Mouse (Mus musculus) adrenal gland, adult 8-10 months (tissue): ENCODE results near the gene Pkdrej. TPM values are rescaled to one million over a fixed set of nuclear protein-coding genes. Genes with fewer than 3 reads are reported as not detected.
"Not testable (repeated sequence)": the region's sequence is repeated elsewhere in the genome, so short reads cannot be mapped to it uniquely, and the experiment has no call there.

ENCODE experiments used
- DNase-seq: peaks from one replicate; pipeline ENCODE4 v3.0.0; 2022
- total RNA-seq, 4 experiments: library from RNA; stranded (reverse); gene quantifications; 2 replicates each; pipeline ENCODE4 v1.2.4; 2022

The Pkdrej gene
- total RNA-seq, 4 experiments from 2014 or later: 0.49 to 1.6 (median 0.95) TPM

DNA sequence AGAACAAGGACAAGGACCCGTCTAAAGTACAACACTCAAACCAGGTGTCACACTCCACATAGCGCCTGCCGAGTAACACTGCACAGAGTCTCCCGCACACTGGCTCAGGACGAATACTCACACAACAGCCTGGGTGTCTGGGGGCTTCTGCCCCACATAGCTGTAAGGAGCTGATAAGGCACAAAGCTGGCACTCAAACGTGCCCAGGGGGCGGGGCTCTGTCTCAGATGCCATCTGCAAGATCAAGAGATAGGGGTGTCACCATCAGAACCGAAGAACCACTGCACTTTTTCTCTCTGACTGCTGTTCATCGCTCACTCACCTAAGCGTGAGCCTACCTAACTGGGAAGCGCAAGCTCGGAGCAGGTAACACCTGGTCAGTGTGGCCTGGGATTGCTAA lies 12.4 kb downstream of the Pkdrej start:
- no peak for DNase-seq

DNA sequence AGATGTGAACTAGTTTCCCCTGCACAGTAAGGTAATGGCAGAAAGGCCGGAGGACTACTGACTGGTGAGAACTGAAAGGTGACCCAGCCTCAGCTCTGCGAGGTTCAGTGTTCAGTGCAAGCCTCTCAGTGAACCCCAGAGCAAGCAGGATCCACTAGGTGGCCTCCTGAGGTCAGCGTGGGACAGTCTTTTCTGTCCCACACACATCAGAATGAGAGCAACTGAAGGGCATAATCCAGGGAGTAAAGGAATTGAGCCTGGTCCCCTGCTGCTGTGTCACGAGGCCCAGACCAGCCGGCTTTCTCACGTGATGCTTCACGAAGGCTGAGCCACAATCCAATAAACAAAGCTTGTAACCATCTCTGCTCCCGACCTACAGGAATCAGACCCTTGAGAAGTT lies 13.1 kb downstream of the Pkdrej start:
- no peak for DNase-seq

DNA sequence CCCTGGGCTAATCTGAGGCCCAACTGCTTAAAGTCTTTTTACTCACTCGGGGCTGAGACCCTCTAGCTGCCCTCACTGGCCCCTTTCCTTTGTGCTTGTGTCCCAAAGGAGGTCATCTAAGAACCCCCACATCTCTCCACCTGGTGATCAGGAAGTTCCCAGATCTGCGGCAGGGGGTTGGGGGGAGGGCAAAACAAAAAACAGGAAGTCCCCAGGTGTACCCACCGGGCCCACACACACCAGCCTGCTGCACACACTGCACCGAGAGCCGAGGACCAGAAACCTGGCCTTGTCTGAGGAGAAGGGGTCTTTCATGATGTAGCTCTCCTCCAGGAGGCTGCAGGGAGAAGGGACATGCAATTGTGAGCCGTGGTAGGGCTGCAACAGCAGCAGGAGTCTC lies 13.5 kb downstream of the Pkdrej start:
- no peak for DNase-seq

DNA sequence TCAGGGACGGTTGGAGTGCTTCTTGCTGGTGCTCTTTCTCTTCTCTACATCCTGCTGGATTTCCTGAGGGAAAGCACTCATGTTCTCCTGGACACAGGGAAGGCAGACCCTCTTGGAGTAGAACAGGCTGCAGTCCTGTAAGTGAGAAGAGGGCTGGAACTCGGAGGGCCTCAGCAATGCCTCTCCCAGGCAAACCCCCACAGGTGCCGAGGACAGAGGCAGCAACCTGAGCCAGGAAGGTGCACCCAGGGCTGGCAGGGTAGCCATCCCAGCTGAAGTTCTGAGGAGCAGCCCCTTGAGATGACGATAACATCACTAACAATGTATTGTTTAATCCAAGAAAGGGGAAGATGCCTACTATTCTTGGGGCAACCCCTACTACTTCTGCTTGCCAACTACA lies 14.1 kb downstream of the Pkdrej start:
- DNase-seq: no peak

DNA sequence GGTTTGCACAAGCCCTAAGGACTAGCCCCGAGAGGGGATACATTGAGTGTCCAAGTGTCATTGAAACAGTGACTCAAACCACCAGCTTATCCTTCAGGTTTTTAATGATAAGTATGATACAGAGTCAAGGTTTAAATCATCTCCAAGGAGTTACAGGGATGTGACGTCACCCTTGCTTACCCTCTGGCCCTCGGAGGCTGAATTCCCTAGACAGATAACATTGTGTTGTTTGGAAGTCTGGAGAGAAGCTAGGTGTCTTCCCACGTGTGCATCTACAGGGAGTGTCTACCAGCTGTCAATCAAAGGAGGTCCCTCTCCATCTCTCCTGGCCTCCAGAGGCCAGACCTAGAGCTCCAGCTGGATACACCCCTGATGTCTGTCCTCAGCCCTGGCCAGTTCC lies 14.6 kb downstream of the Pkdrej start:
- no peak for DNase-seq

DNA sequence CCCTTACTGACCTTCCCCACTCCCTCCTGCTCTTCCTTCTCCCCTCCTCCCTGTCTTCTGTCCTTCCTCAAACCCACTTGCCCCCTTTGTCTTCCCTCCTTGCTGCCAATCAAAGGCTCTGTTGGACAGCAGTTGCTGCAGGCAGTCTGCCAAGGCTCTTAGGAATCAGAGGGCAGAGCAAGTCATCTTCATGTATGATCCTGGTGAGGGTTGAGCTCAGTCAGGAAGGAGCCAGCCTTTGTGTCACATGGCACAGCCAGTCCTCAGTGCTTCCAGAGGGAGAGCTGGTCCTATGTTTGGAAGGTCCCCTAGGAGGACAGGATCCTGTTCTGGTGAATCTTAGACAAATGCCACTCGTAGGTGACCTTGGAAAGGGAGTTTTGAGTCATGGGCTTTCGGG lies 18.6 kb downstream of the Pkdrej start:
- no peak for DNase-seq

DNA sequence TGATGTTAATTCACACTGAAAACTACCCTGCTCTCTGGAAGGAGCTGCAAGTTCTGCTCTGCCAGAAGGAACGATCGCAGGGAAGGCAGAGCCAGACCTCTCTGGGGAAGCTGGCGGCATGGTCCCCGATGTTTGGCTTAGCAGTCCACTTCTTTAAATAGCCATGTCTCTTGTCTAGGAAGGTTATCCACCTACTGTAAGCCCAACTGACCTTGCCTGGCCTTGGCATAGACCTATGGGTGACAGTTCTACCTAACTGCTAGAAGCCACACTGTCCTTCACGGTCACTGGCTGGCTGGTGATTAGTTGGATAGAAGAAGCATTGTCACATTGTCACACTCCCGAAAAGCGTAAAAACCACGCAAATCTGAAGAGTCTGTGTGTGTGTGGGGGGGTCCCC lies 22.9 kb downstream of the Pkdrej start:
- no peak for DNase-seq

DNA sequence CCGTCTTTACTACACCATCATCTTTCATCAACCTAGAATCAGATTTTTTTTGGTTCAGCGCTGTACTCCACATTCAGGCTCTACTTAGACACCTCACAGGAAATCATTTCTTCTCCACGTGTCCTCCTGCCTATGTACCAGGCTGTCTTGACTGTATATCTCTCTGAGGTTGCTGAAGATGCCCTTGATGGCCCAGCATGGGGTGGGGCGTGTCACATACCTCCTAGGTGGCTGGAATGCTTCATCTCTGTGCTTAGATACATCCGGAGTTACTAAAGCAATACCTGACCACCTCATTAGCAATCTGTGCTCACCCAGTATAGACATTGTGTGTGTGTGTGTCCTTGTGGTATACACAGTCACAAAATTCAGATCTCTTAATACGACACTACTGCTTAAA lies 26.0 kb downstream of the Pkdrej start:
- no peak for DNase-seq

DNA sequence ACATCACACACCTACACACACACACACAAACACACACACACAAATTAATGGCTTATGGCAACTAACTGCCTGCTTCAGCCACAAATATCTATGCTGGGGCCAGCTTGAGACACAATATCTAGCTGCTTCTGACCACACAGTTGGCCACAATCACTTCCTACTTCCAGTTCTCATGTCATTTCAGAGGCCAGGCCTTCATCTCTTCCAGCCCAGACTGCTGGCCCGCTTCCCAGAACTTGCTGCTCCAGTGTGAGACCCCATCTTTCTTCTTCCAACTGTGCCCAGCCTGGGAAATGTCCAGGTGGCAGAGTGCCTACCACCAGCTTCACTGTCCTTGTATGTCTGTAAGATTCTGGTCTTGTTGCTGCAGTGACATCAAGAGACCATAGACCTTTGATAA lies 28.7 kb downstream of the Pkdrej start:
- DNase-seq: no peak

DNA sequence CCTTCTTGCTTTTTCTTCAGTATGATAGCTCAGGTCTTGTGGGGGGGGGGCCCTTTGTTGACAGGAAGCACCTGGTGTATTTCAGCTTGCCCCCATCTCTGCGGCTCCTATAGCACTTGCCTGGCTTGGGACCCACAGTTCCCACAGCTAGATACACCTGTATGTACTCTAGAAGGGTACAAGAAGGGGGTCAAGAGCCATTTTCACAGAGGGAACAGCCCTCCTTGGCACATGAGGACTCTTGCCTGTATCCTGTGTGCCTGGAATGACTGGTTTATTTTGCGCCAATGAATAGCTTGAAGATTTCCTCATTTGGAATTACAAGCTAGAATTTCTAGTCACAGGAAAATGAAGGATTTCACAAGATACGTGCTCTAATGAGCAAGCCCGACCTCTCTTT lies 30.1 kb downstream of the Pkdrej start:
- no peak for DNase-seq

DNA sequence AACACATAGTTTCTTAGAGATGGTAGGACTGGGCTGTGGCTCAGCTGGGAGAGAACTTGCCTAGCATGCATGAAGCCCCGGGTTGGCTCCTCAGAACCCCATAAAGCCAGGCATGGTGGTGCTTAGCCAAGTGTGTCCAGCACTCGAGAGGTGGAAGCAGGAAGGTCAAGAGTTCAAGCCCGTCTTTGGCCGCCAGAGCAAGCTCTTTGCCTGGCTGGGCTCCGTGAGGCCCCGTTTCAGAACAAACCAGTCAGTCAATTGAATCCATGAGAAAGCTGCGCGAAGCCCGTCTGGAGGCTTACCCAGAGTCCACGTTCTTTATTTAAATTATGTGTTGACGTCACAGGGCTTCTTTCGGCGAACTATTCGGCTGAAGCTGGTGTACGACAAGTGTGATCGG lies 32.9 kb downstream of the Pkdrej start:
- no peak for DNase-seq

DNA sequence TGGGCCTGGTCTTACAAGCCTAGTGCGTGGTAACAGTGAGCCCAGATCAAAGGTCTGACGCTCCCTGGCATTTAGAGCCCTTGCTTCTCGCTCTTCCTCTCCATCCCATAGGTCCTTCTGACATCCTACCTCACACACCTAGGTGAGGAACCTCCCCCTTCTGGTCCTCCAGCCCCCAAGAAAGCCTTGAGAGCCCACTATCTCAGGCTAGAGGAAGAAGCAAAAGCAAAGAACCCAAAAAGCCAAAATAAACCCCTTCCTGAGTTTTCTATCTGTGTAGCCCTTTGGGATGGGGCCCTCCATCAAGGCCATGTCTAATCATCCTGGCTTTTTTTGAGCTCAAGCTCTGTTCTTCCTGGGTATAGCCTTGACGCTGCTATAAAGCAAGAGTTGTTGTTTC lies 33.5 kb downstream of the Pkdrej start:
- DNase-seq: no peak

DNA sequence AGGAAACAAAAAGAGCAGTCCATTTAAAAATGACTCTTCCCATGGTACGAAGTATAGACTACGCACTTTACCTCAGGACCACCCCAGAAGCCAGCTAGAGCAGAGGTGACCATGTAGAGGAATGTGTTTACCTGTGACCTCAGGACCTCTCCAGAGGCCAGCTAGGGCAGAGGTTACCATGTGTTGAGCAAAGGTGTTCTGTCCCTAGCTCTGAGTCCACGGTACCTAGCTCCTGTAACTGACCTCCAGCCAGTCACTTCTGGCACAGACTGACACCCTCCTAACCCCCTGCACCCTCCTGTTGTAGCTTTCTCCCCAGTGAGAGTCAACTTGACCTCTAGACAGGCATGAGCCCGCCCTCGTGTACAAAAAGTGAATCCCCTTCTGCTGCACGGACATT lies 34.1 kb downstream of the Pkdrej start:
- DNase-seq: no peak

DNA sequence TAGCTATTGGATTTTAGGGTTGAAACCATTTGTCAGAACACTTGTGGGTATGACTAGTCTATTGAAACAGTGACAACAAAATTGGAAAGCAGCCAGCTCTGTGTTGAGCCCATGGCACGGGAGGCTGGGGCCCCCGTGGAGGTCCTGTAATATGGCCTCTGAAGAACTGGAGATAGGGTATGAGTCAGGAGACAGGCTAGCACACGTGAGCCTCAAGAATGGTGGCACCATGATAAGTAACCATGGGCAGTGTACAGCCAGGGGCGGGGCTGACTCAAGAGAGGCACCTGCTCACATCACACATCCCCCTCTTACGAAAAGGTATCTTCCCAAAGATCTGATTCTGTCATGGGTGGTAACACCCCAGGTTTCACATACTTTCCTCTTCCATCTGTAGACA lies 34.8 kb downstream of the Pkdrej start:
- DNase-seq: no peak

DNA sequence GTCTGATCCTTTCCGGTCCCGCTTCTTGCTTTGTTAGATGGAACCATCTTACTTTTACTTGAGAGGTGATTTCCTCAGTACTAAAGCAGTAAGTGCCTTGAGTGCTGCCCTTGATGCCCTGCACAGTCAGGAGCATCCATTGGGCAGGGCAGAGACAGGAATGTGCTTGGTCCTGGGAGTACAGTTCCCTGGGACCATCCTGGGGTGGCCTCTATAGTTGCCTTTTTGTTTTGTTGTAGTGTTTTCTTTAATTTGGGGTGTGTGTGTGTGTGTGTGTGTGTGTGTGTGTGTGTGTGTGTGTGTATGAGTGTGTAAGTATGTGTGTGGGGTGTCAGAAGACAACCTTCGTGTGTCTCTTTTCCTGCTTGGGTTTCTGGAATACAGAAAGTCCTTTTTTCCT lies 37.2 kb downstream of the Pkdrej start:
- DNase-seq: no peak

DNA sequence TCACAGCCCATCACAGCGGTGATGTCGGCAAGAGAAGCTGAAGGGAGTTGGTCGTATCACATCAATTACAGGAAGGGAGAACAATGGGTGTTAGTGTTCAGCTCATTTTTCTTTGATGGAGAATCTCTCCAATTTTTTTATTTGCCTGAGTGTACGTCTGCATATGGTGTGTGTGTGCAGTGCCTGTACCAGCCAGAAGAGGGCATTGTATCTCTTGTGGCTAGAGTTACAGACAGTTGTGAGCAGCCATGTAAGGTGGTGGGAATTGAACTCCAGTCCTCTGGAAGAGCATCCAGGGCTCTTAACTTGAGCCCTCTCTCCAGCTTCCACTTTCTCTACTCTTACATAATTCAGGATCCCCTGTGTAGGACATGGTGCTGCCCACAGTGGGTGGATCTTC lies 38.4 kb downstream of the Pkdrej start:
- no peak for DNase-seq

DNA sequence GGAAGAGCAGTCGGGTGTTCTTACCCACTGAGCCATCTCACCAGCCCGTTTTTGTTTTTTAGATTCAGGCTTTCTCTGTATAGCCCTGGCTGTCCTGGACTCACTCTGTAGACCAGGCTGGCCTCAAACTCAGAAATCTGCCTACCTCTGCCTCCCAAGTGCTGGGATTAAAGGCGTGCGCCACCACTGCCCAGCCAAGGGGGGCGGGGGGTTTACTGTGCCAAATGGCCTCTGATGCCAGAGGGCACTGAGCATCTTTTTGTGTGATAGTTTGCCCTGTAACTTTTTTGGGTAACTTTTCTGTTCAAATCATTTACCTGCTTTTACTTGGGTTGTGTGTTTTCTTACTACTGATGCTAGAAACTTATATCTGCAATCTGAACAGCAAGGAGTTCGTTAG lies 42.6 kb downstream of the Pkdrej start:
- DNase-seq: not testable (repeated sequence)

DNA sequence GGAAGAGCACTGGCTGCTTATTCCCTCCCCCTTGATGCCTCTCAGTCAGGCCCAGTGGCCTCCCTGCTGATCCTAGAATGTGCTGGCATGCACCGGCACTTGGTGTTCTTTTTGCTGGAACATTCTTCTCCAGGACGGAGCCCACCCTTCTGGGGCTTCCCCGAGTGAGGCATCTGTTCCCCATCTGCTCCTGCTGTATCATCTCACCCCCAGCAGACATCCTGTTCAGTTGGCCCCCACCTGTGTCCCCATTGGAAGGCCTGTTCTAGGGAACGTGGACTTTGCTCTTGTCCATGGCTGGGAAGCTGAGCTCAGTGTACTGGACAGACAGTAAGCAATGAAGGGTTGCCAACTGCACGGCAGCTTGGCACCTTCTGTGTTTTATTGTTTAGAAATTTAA lies 44.8 kb downstream of the Pkdrej start:
- no peak for DNase-seq

DNA sequence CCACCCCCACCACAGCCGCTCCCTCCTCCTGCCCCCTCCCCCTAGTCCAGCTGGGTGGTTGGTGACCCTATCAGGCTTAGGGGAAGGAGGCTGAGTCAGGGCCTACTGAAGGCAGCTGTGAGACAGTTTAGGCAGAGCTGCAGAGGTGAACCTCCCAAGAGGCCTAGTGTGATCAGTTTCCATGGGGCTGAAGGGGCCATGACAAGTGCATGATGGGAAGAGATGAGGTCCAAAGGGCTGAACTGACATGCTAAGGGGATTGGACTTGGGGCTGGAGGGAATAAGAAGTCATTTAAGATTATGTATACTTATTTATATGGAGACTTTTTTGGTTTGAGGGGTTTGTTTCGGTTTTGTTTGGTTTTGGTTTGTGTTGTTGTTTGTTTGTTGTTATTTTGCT lies 45.3 kb downstream of the Pkdrej start:
- DNase-seq: no peak

DNA sequence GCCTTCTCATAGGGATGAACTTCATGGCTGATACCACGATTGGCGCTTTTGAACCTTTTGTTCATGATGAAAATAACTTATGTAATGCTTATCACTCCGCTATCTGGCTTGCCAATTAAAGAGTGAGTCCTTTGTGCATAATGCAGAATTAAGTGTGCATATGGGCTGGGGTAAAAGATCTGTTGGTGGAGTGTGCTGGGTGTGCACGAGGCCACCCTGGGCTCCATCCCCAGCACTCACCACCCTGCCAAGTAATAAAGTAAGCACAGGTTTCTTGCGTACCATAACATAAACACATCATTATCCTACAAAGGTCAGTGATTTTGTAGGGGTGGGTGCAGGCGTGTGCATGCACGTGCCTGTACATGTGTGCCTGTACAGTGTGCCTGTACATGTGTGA lies 46.5 kb downstream of the Pkdrej start:
- DNase-seq: no peak

DNA sequence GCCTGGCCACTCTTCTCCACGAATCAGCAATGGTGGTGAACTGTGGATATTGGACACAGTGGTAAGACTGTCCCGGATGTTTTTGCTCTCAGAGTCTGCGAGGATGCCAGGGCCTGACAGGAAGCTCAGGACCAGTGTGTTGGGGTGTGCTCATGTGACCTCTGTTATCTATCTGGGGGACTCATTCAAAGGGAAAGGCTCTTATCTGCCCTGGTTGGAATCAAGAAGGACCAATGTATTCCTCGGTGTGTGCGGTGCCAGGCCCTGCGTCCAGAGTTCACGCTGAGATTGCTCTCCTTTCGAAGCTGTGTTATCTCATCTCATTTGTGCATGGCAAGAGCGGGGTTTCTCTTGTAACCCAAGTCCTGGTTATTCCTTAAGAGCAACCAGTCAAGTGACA lies 47.1 kb downstream of the Pkdrej start:
- DNase-seq: no peak

DNA sequence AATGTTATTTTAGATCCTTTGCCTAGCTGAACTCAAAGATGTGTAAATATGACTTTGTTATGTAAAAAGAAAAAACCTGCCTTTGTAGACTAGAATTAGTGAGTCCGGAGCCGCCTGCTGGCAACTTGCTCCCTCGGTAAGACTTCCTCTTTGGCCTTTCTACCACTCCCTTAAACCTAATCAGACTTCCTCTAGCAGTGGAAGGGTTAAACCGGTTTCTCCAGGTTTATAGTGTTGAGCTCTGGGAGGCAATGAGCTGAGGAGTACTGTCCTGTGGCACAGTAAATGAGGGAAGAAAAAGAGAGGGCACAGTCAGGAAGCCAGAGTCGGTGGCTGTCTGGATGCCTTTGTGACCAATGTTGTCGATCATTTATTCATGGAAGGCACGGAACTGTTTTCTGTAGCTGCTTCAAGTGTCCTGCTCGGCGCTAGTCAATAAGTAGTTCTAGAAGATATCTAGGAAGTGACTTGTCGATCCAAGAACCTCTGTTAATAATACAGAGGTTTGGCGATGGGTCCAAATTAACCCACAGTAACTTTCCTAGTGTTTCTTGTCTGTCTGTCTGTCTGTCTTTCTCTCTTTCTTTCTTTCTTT lies 49.3 kb downstream of the Pkdrej start:
- DNase-seq: no peak

DNA sequence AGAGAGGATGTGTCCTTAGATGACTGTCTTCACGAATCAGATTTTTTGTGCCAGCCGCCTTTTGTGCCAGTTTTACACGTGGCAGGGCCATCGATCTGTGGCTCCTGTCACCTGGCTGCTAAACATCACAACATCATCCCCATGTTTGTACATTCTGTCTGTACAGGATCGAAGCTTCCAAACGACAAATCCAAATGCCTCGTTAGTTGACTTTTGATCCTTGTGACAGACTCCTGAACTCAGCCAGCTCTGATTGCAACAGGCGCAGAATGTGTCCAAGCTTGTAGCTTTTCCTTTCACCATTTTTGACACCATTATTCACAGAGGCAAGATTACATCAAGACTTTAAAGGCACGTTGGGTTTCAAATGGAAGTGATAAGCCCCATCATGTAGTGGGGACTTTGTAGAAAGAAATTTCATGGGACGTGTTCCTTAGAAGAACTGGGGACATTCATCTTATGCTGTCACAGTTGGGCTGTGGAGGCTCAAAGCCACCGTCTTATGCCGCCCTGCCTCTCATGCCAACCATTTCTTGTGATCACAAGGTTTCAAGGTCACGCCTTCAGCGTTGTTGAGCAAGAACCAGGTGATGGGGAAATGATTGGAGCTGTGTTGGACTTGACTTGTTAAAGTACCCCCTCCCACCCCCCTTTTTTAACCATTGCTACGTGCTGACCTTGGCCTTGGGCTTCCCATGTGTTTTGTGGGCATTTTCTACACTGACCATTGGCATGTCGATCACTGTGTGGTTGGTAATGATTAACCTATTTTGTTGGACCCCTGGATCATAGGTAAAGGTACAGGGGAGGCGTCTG lies 50.0 kb downstream of the Pkdrej start:
- no peak for DNase-seq

DNA sequence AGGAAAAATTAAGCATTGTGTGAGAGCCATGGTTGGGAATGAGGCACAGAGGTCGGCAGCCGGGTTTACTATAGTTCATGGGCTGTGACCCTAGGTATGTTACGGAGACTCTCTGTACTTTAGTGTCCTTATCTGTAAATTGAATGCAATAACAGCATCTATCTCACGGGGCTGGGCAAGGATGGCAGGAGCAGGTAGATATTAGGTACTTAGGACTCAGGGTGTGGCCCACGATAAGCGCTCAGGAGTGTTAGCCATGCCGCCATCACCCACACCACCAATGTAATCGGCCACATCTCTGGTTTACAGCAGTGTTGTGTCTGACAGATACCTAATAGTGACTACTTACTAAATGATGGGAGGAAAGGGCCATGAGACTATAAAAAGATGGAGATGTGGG lies 52.5 kb downstream of the Pkdrej start:
- no peak for DNase-seq

DNA sequence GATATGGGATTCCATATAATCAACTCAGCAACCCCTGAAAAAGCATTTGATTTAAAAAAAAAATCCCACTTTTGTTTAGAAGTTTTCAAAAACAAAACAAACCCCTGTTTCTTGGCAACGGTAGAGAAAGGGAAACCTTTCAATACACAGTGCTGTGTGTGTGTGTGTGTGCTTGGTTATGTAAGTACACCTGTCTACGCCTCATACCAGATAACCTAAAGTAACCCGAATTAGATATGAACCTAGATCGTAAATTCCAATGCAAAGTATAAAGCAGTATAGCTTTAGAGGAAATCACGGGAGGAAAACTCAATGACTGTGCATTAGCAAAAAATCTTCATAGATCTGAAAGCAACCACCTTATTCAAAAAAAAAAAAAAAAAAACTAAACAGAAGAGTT lies 54.9 kb downstream of the Pkdrej start:
- DNase-seq: no peak
